Mouse (Mus musculus) v-Abl transformed pro-B cells (cell line): Measurements from ENCODE around the gene Rbbp6.

Experiments used
- in situ Hi-C, 2 experiments: fragments of 400-800 bp; cut with MboI; formaldehyde crosslinking; loops; one replicate each; pipeline ENCODE4 v1.15.1; 2025; ENCODE audit not compliant: unreplicated experiment in 2 of 2

Rbbp6 gene

DNA sequence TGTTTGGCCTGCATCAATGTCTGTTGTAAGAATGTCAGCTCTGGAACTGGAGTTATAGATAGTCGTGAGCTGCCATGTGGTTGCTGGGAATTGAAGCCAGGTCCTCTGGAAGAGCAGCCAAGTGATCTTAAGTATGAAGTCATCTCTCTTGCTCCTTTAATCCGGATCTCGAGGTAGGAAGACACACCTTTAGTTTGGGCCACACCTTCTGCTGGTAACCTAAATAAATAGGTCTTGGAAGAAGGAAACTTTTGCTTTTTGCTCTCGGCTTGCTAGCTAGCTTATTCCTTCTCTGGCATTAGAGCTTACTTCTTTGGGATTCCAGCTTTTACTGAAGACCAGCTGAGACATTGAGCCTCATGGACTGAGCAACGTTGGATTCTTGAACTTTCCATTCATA lies at the start of gene Rbbp6:
Rbbp6 (plus strand) TSS at position 301 of the 400 bp plus-strand sequence.
- in situ Hi-C loops = no loop called here

DNA sequence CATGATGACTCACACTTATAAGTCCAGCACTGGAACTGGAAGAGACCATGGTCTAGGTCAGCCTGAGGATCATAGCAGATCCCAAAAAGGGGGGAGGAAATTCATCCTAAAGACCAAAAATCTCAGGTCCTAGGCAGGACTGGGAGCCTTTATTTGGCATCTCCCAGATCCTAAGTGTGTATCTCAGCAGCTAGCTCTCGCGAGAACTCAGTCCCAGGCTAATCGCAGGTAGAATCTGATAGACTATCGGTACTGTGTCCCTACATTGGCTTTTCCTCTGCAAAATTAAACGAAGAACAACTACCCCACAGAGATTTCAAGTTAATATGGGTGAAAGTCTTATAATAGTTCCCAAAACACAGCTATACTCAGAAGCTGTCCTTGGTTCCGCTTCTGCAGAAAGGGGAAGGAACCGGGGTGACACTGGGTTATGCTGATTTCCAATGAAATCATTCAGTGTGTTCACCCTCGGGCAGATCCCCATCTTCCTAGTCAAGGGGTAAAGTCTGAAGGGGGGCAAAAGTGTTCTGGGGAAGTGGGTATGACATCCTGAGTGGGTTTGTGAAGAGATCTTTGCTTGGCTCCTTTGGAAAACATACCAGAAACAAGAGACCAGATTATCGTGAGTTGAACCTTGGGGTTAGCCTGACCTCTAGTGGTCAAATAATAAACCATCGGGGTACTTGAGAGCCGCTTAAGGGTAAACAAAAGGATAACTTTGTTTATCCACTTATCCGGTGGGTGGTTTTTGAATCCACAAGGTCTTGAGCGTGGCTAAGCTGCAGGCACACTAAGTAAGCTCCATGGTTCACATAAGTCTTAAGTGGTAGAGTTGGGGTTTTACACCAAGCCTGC lies 45.5 kb upstream of the Rbbp6 start:
- in situ Hi-C loops = loop anchor here (5.0 to 10.0 kb wide), 4 partner anchors 448 to 725 kb away; no protein-coding TSS in a partner anchor

DNA sequence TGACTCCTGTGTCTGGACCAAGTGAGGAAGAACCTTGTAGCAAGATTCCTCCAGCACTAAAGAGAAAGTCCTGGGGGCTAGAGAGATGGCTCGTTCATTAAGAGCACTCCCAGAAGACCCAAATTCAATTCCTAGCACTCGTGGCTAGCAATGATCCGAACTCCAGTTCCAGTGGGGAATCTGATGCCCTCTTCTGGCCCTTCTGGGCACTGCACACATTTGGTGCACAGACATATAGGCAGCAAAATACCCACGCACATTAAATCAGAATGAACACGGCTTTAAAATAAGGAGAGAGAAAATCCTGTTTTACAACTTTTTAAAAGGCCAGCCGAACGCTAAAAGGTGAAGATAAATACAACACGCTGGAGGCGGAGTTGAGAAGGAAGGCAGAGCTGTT lies 43.9 kb upstream of the Rbbp6 start:
- in situ Hi-C loops = loop anchor here (5.0 to 10.0 kb wide), 4 partner anchors 449 to 727 kb away; no protein-coding TSS in a partner anchor

DNA sequence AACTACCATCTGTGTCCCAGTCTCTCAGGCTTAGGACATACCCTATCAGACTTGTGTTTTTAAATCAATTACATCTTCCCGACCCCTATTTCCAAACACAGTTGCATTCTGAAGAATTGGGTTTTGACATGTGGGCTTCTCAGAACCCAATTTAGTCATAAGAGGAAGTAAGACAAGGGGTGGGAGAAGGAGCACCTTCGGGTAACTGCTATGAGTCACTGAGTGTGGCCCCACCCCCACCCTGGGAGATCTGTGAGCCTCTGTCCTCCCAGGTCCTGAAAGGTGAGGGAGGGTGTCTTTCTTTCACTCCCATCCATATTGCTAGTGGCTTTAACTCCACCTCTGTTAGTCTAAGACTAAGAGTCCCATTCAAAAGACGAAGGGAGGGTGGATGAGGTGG lies 41.2 kb upstream of the Rbbp6 start:
- in situ Hi-C loops = loop anchor here (5.0 to 10.0 kb wide), 4 partner anchors 452 to 729 kb away; no protein-coding TSS in a partner anchor

DNA sequence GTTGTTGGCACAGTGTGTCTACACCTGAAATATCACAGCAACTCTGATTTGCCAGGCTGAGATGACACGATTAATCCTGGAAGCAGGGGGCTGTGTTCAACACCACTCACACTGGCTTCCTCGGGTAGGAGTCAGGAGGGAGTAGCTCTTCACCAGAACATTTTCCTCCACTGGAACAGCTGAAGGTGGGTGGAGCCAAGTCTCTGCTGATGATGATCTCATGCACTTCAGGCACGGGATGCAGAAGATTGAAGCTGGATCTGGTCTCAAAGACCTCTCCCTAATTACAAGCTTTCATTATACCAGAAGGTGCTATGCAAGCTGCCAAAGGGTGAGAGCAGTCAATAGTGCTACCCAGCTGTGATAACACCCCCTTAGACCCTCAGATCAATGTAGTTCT lies 35.0 kb upstream of the Rbbp6 start:
- in situ Hi-C loops = loop anchor here in 1 of 2 experiments (10.0 kb wide), 1 partner anchor 534 kb away; the partner anchor contains the start of gene Aqp8

DNA sequence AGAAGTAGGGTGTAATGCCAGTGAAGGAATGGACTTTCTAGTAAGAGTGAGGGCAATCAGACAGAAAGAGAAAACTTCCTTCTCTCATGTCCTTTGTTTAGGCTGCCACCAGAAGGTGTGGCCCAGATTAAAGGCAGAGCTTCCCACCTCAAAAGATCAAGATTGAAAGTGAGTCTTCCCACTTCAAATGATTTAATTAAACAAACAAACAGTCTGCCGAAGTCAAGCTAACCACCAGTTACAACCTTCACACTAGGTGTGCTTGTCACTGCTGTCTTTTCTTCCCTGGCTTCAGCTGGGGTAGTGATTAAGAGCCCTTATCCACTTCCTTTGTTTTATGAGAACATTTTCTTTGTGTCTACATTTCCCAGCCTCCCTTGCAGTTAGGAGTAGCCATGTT lies 33.3 kb upstream of the Rbbp6 start:
- in situ Hi-C loops = loop anchor here in 1 of 2 experiments (10.0 kb wide), 1 partner anchor 533 kb away; the partner anchor contains the start of gene Aqp8

DNA sequence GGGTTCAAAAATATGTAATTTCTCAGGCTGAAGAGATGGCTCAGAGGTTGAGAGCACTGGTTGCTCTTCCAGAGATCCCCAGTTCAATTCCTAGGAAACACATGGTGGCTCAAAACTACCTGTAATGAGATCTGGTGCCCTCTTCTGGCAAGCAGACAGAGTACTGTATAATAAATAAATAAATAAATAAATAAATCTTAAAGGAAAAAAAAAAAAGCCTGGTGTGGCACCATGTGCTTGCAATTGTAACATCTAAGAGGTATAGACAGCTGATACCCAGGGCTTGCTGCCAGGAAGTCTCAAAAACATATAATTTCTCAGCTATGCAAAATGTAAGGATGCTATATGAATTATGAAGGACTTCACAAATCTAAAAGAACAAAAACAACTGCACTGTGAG lies 28.9 kb upstream of the Rbbp6 start:
- in situ Hi-C loops = loop anchor here in 1 of 2 experiments (10.0 kb wide), 1 partner anchor 528 kb away; the partner anchor contains the start of gene Aqp8

DNA sequence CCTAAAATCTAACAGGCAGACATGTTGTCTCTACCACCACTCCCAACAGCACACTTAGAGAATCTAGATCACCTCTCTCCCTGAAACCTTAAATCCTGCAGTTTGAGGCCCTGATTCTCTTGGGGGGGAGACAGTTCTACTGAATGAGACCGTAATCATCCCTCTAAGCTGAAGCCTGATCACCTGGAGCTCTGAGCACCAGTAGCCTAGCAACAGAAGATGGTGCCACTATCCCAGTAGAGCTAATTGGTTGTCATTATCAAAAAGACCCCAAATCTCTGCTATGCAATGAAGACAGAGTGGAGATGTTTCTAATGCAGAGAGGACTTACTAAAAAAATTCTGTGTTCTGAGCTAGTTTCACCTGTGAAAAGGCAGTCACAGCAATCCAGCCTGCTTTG lies 27.3 kb upstream of the Rbbp6 start:
- in situ Hi-C loops = loop anchor here in 1 of 2 experiments (10.0 kb wide), 1 partner anchor 527 kb away; the partner anchor contains the start of gene Aqp8

DNA sequence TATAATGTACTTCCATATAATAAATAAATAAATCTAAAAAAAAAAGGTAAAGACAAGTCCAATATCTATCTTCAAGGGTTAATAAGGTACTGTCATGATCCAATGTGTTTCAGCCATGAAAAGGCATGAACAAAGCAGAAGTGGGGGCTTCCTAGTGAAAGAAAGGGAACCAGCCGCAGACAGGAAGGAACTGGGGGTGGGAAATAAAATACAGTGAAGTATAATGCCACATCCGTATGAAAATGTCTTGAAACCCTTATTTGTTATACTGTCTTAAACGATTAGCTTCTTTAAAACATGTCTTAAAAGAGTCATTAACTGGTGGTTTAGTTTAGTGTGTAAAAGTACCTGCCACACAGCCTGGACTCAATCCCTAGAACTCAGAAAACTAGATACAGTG lies 26.3 kb upstream of the Rbbp6 start:
- in situ Hi-C loops = loop anchor here in 1 of 2 experiments (10.0 kb wide), 1 partner anchor 526 kb away; the partner anchor contains the start of gene Aqp8

DNA sequence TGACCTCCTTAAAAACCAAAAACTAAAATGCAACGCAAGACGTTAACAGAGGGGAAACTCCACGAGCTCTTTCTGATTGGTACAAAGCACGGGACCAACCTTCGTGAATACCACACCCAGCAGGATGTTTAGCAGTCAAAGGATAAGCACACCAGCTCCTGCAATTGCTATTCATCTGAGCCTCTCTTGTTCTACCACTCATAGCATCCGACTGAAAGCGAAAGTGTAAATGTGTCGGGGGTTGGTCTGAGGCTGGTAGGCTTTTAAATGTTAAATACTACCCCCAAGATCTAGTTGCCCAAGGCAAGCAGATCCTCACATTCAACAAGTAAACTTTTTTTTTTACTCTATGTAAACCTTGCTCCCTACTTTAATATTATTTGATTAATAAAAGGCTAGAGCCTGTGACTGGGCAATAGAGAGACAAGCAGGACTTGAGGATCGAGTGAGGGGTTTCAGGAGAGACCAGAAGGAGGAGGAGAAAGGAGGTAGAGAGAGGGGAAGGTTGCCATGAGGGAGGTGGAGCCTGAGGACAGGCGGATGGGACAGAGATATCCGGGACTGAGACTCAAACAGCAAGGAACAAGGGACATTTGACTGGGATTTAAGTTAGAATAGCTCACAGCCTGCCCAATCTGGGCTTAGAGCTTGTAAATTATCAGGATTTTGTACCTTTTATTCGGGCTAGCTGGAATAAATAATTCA lies 25.0 kb upstream of the Rbbp6 start:
- in situ Hi-C loops = no loop called here

DNA sequence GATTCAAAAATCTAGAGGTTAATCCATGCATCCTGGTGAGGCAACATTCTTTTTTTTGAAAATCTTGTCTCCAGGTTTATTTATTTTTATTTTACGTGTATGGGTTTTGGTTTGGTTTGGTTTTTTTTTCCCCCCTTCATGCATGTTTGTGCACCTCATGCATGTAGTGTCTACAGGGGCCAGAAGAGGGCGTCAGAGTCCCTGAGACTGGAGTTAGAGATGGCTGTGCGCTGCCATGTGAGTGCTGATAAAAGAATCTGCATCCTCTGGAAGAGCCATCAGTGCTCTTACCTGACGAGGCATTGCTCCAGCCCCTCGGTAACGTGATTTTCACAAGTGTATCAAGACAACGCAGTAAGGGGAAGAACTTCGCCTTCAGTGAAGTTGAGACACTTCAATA lies 23.4 kb upstream of the Rbbp6 start:
- in situ Hi-C loops = no loop called here

DNA sequence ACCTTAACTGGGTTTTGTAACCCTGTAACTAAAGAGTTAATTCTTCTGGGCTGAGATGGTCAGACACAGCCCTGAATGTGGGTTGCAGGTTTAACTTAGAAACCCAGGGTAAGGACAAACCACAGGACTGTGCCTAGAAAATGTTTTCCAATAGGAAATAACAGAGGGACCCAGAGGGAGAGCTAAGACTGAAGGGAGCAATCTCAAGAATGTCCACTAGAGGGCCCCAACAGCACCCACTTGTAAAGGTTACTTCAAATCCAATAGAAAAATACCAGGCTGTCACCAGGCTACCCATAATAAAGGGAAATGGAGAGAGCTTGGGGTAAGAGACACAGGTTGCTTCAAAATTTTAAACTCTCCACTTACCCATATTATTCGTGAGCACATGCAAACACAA lies 20.3 kb upstream of the Rbbp6 start:
- in situ Hi-C loops = no loop called here

DNA sequence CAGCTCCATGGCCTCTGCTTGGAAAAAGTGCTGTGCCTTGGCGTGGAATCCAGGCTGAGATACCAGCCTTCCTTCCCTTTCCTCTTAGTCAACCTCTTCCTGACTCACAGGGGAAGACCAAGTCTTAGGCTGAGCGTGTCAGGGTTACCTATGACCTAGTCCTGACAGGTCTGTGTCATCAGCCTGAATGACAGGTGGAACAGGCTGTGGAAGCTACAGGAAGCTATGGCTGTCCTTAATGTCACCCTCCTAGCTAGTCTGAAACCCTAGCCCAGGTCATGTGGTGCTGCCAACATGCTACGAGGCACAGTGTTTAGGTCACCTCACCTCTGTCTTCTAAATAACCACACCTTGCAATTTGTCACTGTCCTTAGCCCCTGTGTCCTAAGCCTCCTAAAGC lies 16.2 kb upstream of the Rbbp6 start:
- in situ Hi-C loops = no loop called here

DNA sequence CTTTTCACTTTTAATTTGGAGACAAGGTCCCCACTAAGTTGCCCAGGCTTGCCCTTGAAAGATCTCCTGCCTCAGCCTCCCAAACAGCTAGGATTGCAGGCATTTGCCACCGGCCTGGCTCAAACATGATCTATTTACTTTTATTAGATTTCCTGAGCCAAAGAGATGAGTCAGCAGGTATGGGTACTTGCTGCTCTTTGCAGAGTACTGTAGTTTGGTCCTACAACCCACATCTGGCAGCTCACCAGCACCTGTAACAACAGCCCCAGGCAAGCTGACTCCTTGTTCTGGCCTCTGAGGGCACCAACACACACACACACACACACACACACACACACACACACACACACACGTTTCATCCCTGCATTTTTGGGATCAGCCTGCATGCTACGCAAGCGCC lies 14.0 kb upstream of the Rbbp6 start:
- in situ Hi-C loops = no loop called here

DNA sequence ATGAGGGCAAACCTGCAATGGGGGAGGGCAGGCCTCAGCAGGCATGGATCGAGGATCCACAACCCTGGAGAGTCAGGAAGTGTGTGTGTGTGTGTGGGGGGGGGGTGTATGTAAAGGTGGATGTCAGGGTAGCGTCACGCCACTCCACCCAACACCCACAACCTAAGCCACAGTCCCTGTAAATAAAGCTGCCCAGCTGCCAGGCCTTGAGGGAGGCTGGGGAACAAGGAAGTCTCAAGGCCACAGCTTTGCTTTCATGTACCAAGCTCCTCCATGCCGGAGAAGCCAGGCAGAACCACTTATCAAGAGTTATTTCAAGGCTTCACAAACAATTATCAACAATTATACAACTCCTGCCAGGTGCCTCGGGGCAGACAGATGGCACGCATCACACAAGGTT lies 13.4 kb upstream of the Rbbp6 start:
- in situ Hi-C loops = no loop called here

DNA sequence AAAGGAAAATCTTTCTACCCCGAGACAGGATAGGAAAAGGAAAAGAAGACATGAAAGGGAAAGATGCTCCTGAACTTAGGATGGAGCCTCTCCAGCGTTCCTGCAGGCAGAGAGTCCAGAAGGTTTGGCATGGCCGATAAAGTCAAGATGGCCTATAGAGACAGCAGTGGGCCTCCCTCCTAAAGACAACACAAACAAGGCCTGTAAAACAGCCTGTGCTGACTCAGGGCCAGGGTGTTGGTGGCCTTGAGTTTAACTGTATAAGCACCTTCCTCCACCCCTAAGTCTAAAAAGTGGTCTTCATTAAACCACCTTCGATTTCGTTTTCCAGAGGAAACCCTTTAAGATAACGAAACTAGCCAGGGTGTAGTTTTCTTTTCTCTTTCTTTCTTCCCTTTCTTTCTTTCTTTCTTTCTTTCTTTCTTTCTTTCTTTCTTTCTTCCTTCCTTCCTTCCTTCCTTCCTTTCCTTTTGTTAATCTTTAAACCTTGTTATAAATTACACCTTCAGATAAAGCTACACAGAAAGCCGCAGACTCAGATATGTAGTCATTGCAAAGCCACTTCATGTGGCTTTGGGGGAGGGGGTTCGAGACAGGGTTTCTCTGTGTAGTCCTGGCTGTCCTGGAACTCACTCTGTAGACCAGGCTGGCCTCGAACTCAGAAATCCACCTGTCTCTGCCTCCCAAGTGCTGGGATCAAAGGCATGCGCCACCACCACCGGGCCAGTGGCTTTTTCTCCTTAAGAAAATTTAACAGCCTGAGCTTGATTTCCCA lies 10.8 kb upstream of the Rbbp6 start:
- in situ Hi-C loops = no loop called here

DNA sequence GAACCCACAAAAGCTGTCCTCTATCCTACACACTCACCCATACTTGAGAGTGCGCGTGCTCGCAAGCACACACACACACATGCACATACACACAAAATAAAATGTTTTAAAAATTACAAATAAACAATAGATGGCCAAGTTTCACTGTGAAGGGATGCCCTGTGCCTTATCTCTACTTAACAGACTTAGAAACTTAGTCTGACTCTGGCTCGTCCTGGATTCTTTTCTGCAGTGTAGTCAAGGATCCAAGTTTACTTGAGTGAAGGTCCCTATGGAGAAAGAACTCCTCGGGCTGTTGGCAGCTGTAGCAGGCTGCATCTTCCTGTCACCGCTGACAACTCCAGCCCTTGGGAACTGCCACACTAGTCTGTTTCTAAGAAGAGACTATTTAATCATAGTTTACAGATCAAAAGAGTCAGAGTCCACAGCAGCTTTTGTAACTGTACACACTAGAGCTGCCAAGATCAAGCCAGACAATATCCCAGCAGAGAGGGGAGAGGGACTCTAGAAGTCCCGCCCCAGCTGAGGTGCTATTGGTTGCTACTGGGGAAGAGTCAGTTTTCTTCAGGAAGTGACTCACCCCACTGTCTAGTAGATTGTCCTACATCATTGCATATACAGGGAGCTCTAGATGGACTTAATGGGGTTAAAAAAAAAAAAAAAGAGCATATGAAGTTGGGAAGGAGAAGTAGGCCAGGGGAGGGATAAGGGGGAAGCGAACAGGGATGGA lies 10.1 kb upstream of the Rbbp6 start:
- in situ Hi-C loops = no loop called here

DNA sequence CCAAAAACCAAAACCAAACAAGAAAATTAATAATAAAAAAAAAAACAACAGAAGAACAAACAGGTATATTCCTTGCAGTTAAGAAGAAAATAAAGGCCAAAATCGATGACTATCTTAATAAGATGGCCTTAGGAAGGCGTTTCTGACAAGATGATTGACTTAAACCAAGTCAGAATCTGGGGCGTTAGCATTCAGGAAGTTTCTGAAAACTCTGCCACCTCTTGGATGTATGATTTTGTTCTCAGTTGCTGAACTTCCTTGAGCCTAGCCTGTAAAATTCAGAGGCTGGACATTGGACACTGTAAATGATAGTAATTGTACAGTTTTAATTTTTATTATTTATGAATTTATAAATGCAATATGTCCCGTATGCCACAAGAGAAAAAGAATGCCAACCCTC lies 3.3 kb downstream of the Rbbp6 start:
- in situ Hi-C loops = no loop called here

DNA sequence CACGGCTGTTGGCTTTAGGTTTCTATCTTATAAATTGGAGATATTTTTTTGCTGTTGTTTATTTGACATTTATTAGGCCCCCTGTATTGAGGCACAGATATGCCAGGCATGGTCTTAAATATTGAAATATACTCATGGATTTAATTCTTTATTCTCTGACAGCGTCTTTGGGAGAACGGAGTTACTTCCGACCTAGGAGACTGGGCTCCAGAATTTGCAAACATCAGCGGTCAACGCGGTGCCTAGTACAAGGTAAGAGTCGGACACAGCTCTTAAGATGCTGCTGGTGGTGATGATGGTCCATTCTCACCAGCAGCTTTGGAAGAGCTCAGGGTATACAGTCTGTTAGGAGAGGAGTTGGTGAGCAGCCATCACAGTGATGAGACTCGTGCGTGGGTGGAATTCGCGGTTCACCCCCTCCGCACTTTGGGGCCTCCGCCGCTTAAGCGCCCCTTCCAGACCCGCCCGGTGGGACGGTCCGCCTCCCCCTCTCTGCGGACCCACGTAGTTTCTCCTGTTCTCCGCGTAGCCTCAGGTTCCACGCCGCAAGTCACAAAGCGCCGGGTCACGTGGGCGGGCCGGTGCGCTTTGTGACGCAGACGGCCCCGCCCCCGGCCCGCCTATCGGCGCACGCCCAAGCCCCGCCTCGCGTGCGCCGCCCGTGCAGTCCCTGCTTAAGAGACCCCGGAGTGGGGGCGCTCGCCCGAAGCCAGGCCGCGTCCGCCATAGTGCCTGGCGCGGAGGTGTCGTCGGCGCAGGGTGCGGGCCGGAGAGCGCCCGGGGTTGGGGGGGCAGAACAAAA lies 3.9 kb downstream of the Rbbp6 start:
- in situ Hi-C loops = no loop called here
